Mouse (Mus musculus) cerebellum, adult 2 months (tissue): ENCODE data around the gene Keap1.

Experiments
- CTCF ChIP-seq: fragments of 200-500 bp; IDR thresholded peaks from 2 replicates; pipeline ENCODE4 v1.5.1; 2011; ENCODE audit warnings: low read depth, mild to moderate bottlenecking, control low read depth, low read length, moderate library complexity, borderline replicate concordance; ENCODE audit not compliant: insufficient read depth
- POLR2A ChIP-seq: fragments of 200-500 bp; IDR thresholded peaks from 2 replicates; pipeline ENCODE4 v1.6.1; 2011; ENCODE audit warnings: low read length, control low read depth, borderline replicate concordance; ENCODE audit not compliant: insufficient read depth

GRCm38 (mm10) chr9:21237368-21238003 is 1.7 kb downstream of the Keap1 start:
- TF ChIP-seq CTCF (peak; percentile 32; the same call in 1 of the 2 replicates), POLR2A (no peak)
